Mouse (Mus musculus) CD4-positive, CD25-positive, alpha-beta regulatory T cell, adult 4 months (primary cell): ENCODE data around the gene Xrn2. TPM values are rescaled to one million over a fixed set of nuclear protein-coding genes. Genes with fewer than 3 reads are reported as not detected.

Experiments
- ATAC-seq: one replicate; pipeline ENCODE4 v1.8.0; 2017
- polyA plus RNA-seq, 2 experiments: library from polyadenylated mRNA; unstranded; fragments of 100-300 nt; shearing (Covaris generic); gene quantifications; one replicate each; pipeline ENCODE4 v1.2.1; 2017

Gene Xrn2
- polyA plus RNA-seq, 2 experiments from 2014 or later, result 166 to 178 TPM

DNA sequence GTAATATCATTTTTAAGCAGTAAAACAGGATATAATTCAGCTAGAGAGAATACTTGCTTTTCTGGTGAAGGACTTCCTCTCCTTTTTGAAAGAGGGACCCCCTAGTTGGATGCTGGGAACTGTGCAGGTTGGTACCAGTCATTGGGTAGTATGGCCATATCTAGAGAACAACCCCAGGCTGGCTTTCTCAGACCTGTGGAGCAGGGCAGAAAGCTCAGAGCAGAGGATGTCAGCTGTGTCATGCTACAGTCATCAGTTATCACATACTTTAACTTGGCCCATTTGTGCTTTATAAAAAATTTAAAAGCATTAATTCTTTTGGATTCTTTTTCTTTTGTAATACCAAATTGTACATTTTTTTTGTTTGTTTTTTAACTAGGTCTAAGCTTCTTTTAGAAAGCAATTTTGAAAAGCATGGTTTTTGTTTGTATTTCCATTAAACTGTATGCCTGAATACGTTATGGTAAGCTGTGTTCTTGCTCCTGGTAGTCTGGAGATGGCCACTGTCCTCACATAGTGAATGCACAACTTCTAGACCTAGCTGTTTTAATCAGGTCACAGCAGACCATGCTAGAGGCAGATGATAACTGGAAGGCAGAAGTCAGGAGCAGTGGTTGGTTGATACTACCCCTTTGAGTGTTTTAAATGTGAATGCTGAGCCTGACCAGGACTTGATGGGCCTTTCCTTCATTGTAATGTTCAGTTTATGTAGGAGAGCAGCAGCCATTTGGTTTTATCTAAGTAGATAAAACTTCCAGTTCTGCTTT, 54.9 kb downstream of the Xrn2 start:
- no peak for ATAC-seq

DNA sequence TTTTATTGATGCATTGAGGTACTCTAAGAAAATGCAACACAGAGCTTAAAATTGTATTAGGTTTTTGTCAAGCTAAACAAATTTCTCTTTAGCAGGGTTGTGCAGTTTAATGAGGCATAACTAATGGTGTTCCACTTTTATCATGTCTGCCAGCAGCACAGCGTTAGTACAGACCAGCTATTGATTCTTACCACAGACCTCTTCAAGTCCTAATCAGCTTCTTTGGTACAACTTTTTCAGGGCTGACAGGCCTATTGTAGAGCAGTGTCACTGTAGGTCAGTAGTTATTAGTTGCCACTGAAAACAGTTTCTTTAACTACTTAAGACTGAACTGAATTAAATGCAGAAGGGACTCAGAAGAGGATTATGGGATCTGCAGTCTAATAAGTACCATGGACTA, 56.3 kb downstream of the Xrn2 start:
- no peak for ATAC-seq

DNA sequence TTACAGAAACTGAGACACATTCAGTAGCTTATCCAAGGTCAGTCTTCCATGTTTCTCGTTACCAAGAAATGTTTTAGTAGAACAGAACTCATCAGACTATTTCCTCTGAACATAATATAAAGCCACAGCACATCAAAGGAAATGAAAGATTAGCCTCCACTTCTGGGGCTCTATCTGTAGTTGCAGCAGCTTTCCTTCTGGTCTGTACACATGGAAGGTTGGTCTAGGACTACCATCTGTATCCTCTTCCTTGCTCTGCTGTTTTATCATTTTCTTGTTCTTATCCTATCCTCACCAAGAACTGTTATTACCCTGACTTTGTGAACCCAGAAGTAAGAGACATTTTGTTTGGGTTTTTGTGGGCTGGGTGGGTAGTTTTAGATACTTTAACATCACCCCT, 57.5 kb downstream of the Xrn2 start:
- ATAC-seq, result no peak

DNA sequence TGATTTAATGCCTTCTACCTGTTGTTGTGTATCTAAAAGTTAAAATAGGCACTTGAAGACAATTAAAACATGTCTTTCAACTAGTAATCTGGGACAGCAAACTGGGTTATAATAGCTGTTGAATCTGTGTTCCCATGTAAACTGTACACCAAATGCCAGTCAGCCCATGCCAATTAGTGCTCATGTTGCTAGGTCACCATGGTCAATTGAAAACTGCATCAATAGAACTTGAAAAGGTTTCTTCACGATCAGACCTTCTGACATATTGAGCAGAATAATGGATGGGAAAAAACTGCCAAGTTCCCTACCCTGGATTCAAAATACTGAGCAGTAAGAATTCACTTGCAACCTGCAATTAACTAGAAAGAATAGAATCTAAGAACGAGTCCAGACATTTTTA, 61.2 kb downstream of the Xrn2 start:
- no peak for ATAC-seq

DNA sequence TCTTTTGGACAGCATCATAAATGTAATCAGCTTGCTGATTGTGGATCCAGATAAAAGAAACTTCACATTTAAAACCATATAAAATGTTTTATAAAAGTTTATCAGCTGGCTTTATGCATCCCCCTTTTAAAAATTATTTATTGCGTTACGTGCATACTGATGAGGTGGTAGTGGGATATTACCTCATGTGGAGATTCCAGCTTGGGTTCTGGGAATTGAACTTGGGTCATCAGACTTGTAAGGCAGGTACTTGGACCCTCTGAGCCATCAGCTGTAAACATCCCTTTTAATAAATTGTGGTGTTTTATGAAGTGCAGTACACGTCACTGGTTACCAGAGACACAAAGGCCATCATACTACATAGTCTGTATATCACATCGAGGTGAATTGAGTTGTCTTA, 61.6 kb downstream of the Xrn2 start:
- ATAC-seq, result no peak

DNA sequence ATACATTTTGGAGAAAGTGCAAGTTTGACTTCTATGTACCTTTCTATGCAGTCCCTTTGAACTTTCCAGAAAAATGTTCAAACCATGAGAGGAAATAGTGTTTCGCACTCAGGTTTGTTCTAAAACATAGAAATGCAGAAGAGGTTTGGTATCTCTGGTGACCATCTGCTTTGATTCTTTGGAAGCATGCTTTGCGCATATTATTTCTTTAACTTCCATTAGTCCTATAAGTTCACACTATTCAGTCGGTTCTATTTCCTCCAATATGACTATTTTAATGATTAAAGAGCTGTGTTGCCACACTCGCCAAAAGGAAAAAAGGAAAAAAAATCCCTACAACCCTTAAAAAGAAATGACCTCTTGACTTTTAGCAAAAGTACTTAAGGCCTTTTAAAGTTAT, 69.6 kb downstream of the Xrn2 start:
- ATAC-seq, result no peak

DNA sequence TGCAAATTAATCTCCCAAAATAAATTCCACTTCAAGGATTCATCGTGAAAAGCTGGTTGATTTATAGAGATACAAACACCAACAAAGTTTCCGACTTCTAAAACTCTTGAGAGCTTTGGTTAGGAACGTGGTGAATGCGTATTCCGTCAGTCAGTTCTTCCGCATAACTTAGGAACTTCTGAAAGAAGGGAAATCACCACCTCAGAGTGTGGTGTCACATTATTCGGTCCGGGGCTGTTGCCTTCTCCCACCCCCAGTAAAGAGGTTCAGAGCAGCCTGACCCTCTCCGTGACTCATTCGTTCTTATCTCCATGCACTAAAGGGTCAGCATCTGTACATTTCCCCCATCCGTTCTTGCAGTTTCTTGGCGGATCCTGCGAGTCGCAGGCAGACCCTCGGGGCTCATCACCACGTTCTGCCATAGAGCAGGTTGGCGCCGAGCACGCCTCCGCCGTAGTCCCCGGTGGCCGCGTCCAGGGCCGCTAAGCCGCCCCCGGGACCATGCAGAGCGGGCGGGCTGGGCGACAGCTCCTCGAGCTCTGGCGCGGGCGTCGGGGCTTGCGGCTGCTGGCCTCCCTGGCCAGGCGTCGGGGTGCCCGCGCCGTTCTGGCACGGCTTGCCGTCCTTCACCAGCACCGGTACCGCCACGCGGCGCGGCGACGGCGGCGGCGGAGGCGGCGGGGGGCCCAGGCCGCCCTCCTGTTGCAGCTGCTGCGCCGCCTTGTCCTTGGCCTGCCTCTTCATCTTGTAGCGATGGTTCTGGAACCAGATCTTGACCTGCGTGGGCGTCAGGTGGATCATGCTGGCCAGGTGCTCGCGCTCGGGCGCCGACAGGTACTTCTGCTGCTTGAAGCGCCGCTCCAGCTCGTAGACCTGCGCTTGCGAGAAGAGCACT, 70.9 kb downstream of the Xrn2 start:
- peak; percentile 65 for ATAC-seq

DNA sequence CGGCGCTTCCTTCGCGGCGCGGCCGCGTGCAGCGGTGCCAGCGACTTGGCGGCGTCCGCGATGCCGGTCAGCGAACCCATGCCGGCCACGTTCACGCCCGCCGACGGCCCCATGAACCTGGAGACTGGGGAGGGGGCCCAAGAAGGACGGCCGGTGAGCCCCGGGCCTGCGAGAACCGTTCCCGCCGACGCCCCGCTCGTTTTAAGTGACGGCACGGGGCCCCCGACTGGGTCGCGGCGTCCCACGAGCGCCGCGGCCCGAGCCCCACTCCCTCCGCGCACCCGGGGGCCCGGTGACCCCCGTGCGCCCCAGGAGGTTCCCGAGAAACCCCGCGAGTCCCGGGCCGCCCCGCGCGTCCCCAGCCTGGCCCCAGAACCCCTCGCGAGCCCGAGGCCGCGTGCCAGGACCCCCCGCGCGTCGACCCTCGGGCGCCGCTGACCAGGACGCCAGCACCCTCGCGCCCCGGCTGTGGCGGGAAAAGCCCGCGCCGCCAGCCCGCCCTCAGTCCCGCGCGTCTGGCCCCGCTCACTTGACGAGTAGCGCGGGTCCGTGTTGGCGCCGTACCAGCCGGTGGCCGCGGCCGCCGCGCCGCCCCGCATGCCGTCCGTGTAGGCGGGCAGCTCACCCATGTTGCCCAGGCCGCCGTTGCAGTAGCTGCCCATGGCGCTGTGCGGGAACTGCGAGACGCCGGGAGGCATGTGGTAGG, 71.7 kb downstream of the Xrn2 start:
- ATAC-seq, result peak; percentile 12

DNA sequence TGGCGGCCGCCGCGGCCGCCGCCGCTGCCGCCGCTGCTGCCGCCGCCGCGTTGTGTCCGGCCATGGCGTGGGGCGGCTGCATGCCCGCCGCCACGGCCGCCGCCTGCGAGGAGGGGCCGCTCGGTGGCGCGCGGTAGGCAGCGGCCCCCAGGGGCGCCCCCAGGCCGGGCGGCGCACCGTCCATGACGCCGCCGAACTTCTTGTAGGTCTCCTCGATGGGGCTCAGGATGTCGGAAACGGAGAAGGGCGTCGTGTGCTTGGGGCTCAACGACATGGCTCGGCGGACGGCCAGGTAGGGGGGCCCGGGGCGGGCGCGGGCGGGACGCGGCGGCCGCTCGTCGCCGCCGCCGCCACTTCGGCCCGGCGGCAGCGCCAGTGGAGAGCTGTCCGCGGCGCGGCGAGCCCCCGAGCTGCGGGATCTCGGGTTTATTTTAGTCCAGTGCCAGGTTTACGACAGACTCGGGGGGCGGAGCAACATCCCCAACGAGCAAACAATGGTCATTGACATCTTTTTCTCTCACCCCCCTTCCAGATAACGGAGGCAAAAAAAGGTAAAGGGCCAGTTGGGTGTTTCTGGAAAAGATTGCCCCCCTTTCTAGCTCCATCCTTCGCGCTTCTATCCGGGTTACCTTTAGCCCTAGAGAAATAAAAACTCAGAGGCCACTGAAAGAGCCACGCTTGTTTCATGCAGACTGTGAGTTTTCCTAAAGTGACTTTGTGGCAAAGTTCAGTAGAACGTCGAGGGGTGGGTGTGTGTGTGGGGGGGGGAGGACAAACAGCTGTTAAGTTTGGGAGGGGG, 72.5 kb downstream of the Xrn2 start, which contains the start of gene Nkx2-4:
Nkx2-4 (minus strand) TSS at position 374 of the 799 bp plus-strand sequence.
- ATAC-seq, result peak; percentile 37

DNA sequence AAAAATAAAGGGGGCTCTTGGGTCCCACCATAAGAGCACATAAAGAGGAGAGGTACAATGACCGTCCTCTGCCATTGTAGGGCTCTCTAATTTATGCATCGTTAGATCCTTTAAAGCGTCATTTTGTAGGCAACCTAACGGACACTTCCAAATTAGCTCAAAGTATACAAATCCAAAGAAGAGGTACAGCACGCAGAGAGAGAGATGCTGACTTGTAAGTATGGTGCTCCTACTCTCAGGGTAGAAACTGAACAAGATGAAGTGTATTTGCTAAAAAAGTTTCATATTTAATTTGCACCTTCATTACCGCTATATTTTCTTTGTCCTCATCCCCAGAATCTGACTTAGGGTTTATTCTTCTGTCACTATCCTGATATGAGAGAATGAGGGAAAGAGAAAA, 73.1 kb downstream of the Xrn2 start:
- no peak for ATAC-seq

DNA sequence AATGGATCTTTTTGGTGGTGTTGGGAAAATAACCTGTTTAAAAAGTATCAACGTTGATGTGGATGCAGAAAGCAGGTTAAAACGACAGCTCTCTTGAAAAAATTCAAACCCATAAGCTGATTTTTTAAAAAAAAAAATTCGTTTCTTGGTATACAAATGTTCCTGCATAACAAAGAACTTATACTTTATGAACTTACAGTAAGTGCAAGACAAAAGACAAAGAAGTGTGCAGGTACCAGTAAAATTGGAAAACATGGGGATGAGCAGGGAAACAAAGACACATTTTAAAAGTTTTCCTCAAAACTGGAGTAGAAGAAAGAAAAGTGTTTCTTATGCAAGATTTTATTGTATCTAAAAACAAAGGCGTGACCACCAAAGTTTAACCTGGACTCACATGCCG, 73.6 kb downstream of the Xrn2 start:
- no peak for ATAC-seq

DNA sequence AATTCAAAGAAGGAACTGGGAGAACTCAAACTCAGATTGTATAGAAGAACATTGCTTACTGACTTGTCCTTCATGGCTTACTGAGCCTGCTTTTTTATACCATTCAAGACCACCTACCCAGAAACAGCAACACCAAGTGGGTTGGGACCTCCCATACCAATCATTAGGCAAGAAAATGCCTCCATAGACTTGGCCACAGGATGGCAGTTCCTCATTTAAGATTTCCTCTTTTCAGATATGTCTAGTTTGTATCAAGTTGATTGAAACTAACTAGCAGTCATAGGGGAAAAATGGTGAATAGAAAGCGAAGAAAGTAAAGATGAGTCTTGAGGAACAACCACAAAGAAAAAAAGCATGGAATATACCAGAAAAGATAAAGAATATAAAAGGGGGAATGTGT, 106.9 kb downstream of the Xrn2 start:
- ATAC-seq, result no peak

DNA sequence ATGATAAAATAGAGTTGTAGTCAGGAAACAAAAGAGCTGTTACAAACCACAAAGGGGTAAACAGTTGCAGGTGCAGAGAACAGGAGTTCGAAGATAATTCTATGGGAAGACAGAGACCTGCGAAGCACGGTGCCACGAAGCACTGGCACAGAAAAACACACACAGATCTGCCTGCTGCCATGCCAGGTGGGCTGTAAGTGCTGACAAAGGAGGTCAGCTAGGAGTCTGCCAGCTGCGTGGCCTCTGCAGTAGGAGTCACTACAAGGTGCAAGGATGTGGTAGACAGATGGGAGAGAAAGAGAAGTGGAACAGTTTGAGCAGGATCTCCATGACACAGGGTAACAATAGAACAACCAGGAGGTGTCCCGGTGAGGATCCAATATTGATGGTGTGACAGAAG, 114.6 kb downstream of the Xrn2 start:
- ATAC-seq, result no peak

Other genes with a start within 250 kb of the Xrn2 start
- gene Kiz, start 157.1 kb upstream of the Xrn2 start, polyA plus RNA-seq, result 10 to 100 TPM; 20.3 to 28.6 TPM
- not detected for gene Nkx2-4, start 72.4 kb downstream of the Xrn2 start, polyA plus RNA-seq
- not detected for gene Nkx2-2, start 181.2 kb downstream of the Xrn2 start, polyA plus RNA-seq